Mouse (Mus musculus): ENCODE results near the gene Gins2.

DNA sequence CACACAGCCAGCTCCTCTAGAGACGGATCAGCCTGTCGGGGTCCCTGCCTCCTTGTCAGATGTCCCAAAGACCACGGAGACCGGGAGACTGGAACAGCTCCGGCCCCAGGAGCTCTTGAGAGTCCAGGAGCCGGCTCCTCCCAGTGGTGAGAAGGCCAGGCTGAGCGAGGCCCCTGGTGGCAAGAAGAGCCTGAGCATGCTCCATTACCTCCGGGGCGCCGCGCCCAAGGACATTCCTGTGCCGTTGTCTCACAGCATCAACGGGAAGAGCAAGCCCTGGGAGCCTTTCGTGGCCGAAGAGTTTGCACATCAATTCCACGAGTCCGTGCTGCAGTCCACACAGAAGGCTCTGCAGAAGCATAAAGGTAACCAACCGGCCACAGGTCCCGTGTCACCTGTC, 14.2 kb downstream of the Gins2 start:
- TF ChIP-seq CTCF (conservative IDR thresholded peaks at IDR 0.05; ENCODE audit: low read length) = no peak
- no peak for TF ChIP-seq NANOG (IDR thresholded peaks at IDR 0.05; ENCODE audit: borderline replicate concordance, low read length)
- no peak for TF ChIP-seq POU5F1 (IDR thresholded peaks at IDR 0.05; ENCODE audit: borderline replicate concordance, low read length)

Measured in E14TG2a.4 (cell line).